Mouse (Mus musculus): ENCODE data around the gene Pdcl2. TPM values are rescaled to one million over a fixed set of nuclear protein-coding genes. Genes with fewer than 3 reads are reported as not detected.

Pdcl2 gene
- 1.2 and 1.3 TPM in 2 replicates for polyA plus RNA-seq (2011; ENCODE audit: insufficient read depth, insufficient read length, low read depth, missing spikeins)

- H3K4me3 ChIP-seq (ENCODE audit: low read depth, low read length): peak within 1 kb of the TSS; percentile 7; the same call in 1 of the 2 replicates
Observed at GRCm38 (mm10) chr5:76330953-76331352, at the start of gene Pdcl2. Pdcl2 (minus strand) TSS chr5:76331156.

GRCm38 (mm10) chr5:76379216-76379615, 48.3 kb upstream of the Pdcl2 start:
- Histone ChIP-seq H3K27ac (ENCODE audit: insufficient read depth, low read length) (no peak overlapping the region), H3K9ac (ENCODE audit: low read depth, poor library complexity, severe bottlenecking) (no peak overlapping the region), H3K4me3 (ENCODE audit: low read depth, low read length) (no peak overlapping the region), H3K27me3 (ENCODE audit: control insufficient read depth, insufficient read depth, low read length, poor library complexity, severe bottlenecking) (no peaks in the 10 kb centered on the region), H3K9me3 (replicated peaks; ENCODE audit: control insufficient read depth, insufficient read depth, low read length, poor library complexity, severe bottlenecking) (no peaks in the 10 kb centered on the region), H3K36me3 (ENCODE audit: control insufficient read depth, insufficient read depth, low read length, poor library complexity, severe bottlenecking) (no peaks in the 10 kb centered on the region), H3K4me1 (ENCODE audit: control insufficient read depth, insufficient read depth, low read length) (no peaks in the 10 kb centered on the region)
- TF ChIP-seq POLR2A (IDR thresholded peaks at IDR 0.05; ENCODE audit: insufficient read depth, low read length) (no peak), CTCF (IDR thresholded peaks at IDR 0.05; ENCODE audit: low read depth, low read length) (no peak), EP300 (IDR thresholded peaks at IDR 0.05; ENCODE audit: insufficient read depth, low read depth, low read length) (no peak)

More at GRCm38 (mm10) chr5:76330953-76331352, at the start of gene Pdcl2:
- Histone ChIP-seq H3K9me3 (replicated peaks; ENCODE audit: control insufficient read depth, insufficient read depth, low read length, poor library complexity, severe bottlenecking) (no peaks in the 10 kb centered on the region), H3K9ac (ENCODE audit: low read depth, poor library complexity, severe bottlenecking) (no peak within 1 kb of the TSS), H3K36me3 (ENCODE audit: control insufficient read depth, insufficient read depth, low read length, poor library complexity, severe bottlenecking) (no peaks in the 10 kb centered on the region), H3K4me1 (ENCODE audit: control insufficient read depth, insufficient read depth, low read length) (peaks cover 2% of the 10 kb centered on the region), H3K27me3 (ENCODE audit: control insufficient read depth, insufficient read depth, low read length, poor library complexity, severe bottlenecking) (no peaks in the 10 kb centered on the region), H3K27ac (ENCODE audit: insufficient read depth, low read length) (no peak within 1 kb of the TSS)
- TF ChIP-seq CTCF (IDR thresholded peaks at IDR 0.05; ENCODE audit: low read depth, low read length) (no peak), EP300 (IDR thresholded peaks at IDR 0.05; ENCODE audit: insufficient read depth, low read depth, low read length) (no peak), POLR2A (IDR thresholded peaks at IDR 0.05; ENCODE audit: insufficient read depth, low read length) (no peak)

- Histone ChIP-seq H3K27me3 (ENCODE audit: control insufficient read depth, insufficient read depth, low read length, poor library complexity, severe bottlenecking) (no peaks in the 10 kb centered on the region), H3K36me3 (ENCODE audit: control insufficient read depth, insufficient read depth, low read length, poor library complexity, severe bottlenecking) (no peaks in the 10 kb centered on the region), H3K9ac (ENCODE audit: low read depth, poor library complexity, severe bottlenecking) (no peak overlapping the region), H3K9me3 (replicated peaks; ENCODE audit: control insufficient read depth, insufficient read depth, low read length, poor library complexity, severe bottlenecking) (no peaks in the 10 kb centered on the region), H3K4me1 (ENCODE audit: control insufficient read depth, insufficient read depth, low read length) (no peaks in the 10 kb centered on the region), H3K27ac (ENCODE audit: insufficient read depth, low read length) (peak overlapping the region; percentile 47; the same call in 1 of the 2 replicates), H3K4me3 (ENCODE audit: low read depth, low read length) (no peak overlapping the region)
- TF ChIP-seq EP300 (IDR thresholded peaks at IDR 0.05; ENCODE audit: insufficient read depth, low read depth, low read length) (peak; percentile 73), CTCF (IDR thresholded peaks at IDR 0.05; ENCODE audit: low read depth, low read length) (no peak), POLR2A (IDR thresholded peaks at IDR 0.05; ENCODE audit: insufficient read depth, low read length) (peak; percentile 61)
Observed at GRCm38 (mm10) chr5:76369215-76369840, 38.4 kb upstream of the Pdcl2 start.

- H3K9ac ChIP-seq (ENCODE audit: low read depth, poor library complexity, severe bottlenecking): no peak overlapping the region
- no peaks in the 10 kb centered on the region for H3K9me3 ChIP-seq (replicated peaks; ENCODE audit: control insufficient read depth, insufficient read depth, low read length, poor library complexity, severe bottlenecking)
- no peak overlapping the region for H3K4me3 ChIP-seq (ENCODE audit: low read depth, low read length)
- no peaks in the 10 kb centered on the region for H3K36me3 ChIP-seq (ENCODE audit: control insufficient read depth, insufficient read depth, low read length, poor library complexity, severe bottlenecking)
- H3K27ac ChIP-seq (ENCODE audit: insufficient read depth, low read length): no peak overlapping the region
- no peaks in the 10 kb centered on the region for H3K27me3 ChIP-seq (ENCODE audit: control insufficient read depth, insufficient read depth, low read length, poor library complexity, severe bottlenecking)
- no peak for TF ChIP-seq POLR2A (IDR thresholded peaks at IDR 0.05; ENCODE audit: insufficient read depth, low read length)
- TF ChIP-seq CTCF (IDR thresholded peaks at IDR 0.05; ENCODE audit: low read depth, low read length): no peak
- no peaks in the 10 kb centered on the region for H3K4me1 ChIP-seq (ENCODE audit: control insufficient read depth, insufficient read depth, low read length)
Observed at GRCm38 (mm10) chr5:76365406-76365805, 34.5 kb upstream of the Pdcl2 start.

- H3K36me3 ChIP-seq (ENCODE audit: control insufficient read depth, insufficient read depth, low read length, poor library complexity, severe bottlenecking): no peaks in the 10 kb centered on the region
- peak within 1 kb of the TSS; percentile 47 for H3K4me3 ChIP-seq (ENCODE audit: low read depth, low read length)
- no peak for TF ChIP-seq POLR2A (IDR thresholded peaks at IDR 0.05; ENCODE audit: insufficient read depth, low read length)
- TF ChIP-seq CTCF (IDR thresholded peaks at IDR 0.05; ENCODE audit: low read depth, low read length): no peak
- no peaks in the 10 kb centered on the region for H3K27me3 ChIP-seq (ENCODE audit: control insufficient read depth, insufficient read depth, low read length, poor library complexity, severe bottlenecking)
- no peaks in the 10 kb centered on the region for H3K4me1 ChIP-seq (ENCODE audit: control insufficient read depth, insufficient read depth, low read length)
- peak within 1 kb of the TSS; percentile 5; the same call in 1 of the 2 replicates for H3K9ac ChIP-seq (ENCODE audit: low read depth, poor library complexity, severe bottlenecking)
- H3K9me3 ChIP-seq (replicated peaks; ENCODE audit: control insufficient read depth, insufficient read depth, low read length, poor library complexity, severe bottlenecking): no peaks in the 10 kb centered on the region
- H3K27ac ChIP-seq (ENCODE audit: insufficient read depth, low read length): no peak within 1 kb of the TSS
Observed at GRCm38 (mm10) chr5:76363453-76364104, 32.6 kb upstream of the Pdcl2 start, which contains the start of gene Nmu. Nmu (minus strand) TSS chr5:76363788.

GRCm38 (mm10) chr5:76360786-76361185, 29.8 kb upstream of the Pdcl2 start:
- no peaks in the 10 kb centered on the region for H3K4me1 ChIP-seq (ENCODE audit: control insufficient read depth, insufficient read depth, low read length)
- no peak overlapping the region for H3K4me3 ChIP-seq (ENCODE audit: low read depth, low read length)
- H3K27me3 ChIP-seq (ENCODE audit: control insufficient read depth, insufficient read depth, low read length, poor library complexity, severe bottlenecking): no peaks in the 10 kb centered on the region
- no peak overlapping the region for H3K27ac ChIP-seq (ENCODE audit: insufficient read depth, low read length)
- no peaks in the 10 kb centered on the region for H3K9me3 ChIP-seq (replicated peaks; ENCODE audit: control insufficient read depth, insufficient read depth, low read length, poor library complexity, severe bottlenecking)
- no peaks in the 10 kb centered on the region for H3K36me3 ChIP-seq (ENCODE audit: control insufficient read depth, insufficient read depth, low read length, poor library complexity, severe bottlenecking)
- H3K9ac ChIP-seq (ENCODE audit: low read depth, poor library complexity, severe bottlenecking): no peak overlapping the region
- TF ChIP-seq POLR2A (IDR thresholded peaks at IDR 0.05; ENCODE audit: insufficient read depth, low read length): no peak
- TF ChIP-seq EP300 (IDR thresholded peaks at IDR 0.05; ENCODE audit: insufficient read depth, low read depth, low read length): no peak
- no peak for TF ChIP-seq CTCF (IDR thresholded peaks at IDR 0.05; ENCODE audit: low read depth, low read length)

Data from ES-Bruce4 (cell line).